Mouse (Mus musculus) heart, postnatal 0 days (tissue): Measurements from ENCODE around the gene Slc16a3.

Source experiments
- CTCF ChIP-seq: IDR thresholded peaks from 2 replicates; pipeline ENCODE4 v1.5.1; 2016; ENCODE audit warnings: antibody characterized with exemption, control low read depth, low read depth
- EP300 ChIP-seq: IDR thresholded peaks from 2 replicates; pipeline ENCODE4 v1.6.1; 2016; ENCODE audit warnings: antibody characterized with exemption, low read depth

DNA sequence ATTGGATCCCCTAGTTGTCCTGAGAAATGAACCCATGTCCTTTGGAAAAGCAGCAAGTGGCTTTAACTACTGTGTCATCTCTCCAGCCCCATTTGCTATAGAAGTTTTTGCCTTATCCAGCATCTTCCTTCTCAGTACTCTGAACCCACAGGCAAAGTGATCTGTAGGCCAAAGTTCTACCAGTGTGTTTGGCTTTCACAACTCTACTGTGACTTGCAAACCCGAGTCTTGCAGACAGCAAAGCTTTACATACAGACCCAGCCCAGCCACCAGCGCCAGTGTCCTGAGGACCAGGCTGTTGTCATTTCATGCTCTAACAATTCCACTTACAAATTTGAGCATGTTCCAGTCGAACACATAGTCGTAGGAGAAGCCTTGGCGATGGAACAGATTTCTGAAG, 23.0 kb downstream of the Slc16a3 start:
- TF ChIP-seq EP300 (no peak), CTCF (no peak)
